Mouse (Mus musculus) kidney, postnatal 36 days (tissue): ENCODE measurements around the gene 4921524J17Rik.

Experiments used
- DNase-seq, 2 experiments: peaks; one replicate each; pipeline ENCODE4 v3.0.0; 2021 to 2022; ENCODE audit warnings: mixed read lengths in 2 of 2

The 4921524J17Rik gene

GRCm38 (mm10) chr8:85441564-85441963 is 8.9 kb upstream of the 4921524J17Rik start:
- DNase-seq: peak in 1 of 2 experiments; percentile 32

GRCm38 (mm10) chr8:85435736-85436135 is 3.1 kb upstream of the 4921524J17Rik start:
- DNase-seq: peak; percentile 79 to 81

- no peak for DNase-seq
These were observed 2.2 kb upstream of the 4921524J17Rik start for GRCm38 (mm10) chr8:85434817-85435216.

GRCm38 (mm10) chr8:85433017-85433393 is 372 bp upstream of the 4921524J17Rik start:
- DNase-seq: no peak

GRCm38 (mm10) chr8:85431281-85432167 is 1.1 kb downstream of the 4921524J17Rik start:
- DNase-seq: no peak

GRCm38 (mm10) chr8:85430801-85431200 is 1.8 kb downstream of the 4921524J17Rik start:
- peak; percentile 42 to 43 for DNase-seq

- peak in 1 of 2 experiments; percentile 29 for DNase-seq
These were observed 3.4 kb downstream of the 4921524J17Rik start for GRCm38 (mm10) chr8:85429219-85429618.

- no peak for DNase-seq
These were observed 5.6 kb downstream of the 4921524J17Rik start for GRCm38 (mm10) chr8:85427026-85427425.

- DNase-seq: no peak
These were observed 11.3 kb downstream of the 4921524J17Rik start for GRCm38 (mm10) chr8:85421329-85421728.

- no peak for DNase-seq
These were observed 24.1 kb downstream of the 4921524J17Rik start for GRCm38 (mm10) chr8:85408526-85408925.

- peak; percentile 49 to 51 for DNase-seq
These were observed 24.6 kb downstream of the 4921524J17Rik start for GRCm38 (mm10) chr8:85408053-85408505.

GRCm38 (mm10) chr8:85405961-85406360 is 26.7 kb downstream of the 4921524J17Rik start:
- no peak for DNase-seq

GRCm38 (mm10) chr8:85405418-85405817 is 27.2 kb downstream of the 4921524J17Rik start:
- DNase-seq: no peak

GRCm38 (mm10) chr8:85398548-85398947 is 34.1 kb downstream of the 4921524J17Rik start:
- no peak for DNase-seq

GRCm38 (mm10) chr8:85397508-85397907 is 35.1 kb downstream of the 4921524J17Rik start:
- peak; percentile 48 to 75 for DNase-seq

GRCm38 (mm10) chr8:85396432-85397079 is 36.1 kb downstream of the 4921524J17Rik start:
- no peak for DNase-seq

- DNase-seq: no peak
These were observed 36.8 kb downstream of the 4921524J17Rik start for GRCm38 (mm10) chr8:85395681-85396431.

- DNase-seq: no peak
These were observed 37.6 kb downstream of the 4921524J17Rik start for GRCm38 (mm10) chr8:85395017-85395416.

- no peak for DNase-seq
These were observed 39.4 kb downstream of the 4921524J17Rik start for GRCm38 (mm10) chr8:85393199-85393598.

GRCm38 (mm10) chr8:85391438-85391837 is 41.2 kb downstream of the 4921524J17Rik start:
- no peak for DNase-seq

- no peak for DNase-seq
These were observed 46.4 kb downstream of the 4921524J17Rik start, which contains the start of gene Mylk3 for GRCm38 (mm10) chr8:85386205-85386604. Mylk3 (minus strand) TSS chr8:85386345.

- DNase-seq: no peak
These were observed 50.7 kb downstream of the 4921524J17Rik start for GRCm38 (mm10) chr8:85381926-85382325.

- DNase-seq: peak; percentile 37 to 39
These were observed 51.8 kb downstream of the 4921524J17Rik start for GRCm38 (mm10) chr8:85380824-85381209.
